Mouse (Mus musculus): ENCODE results near the gene Znfx1.

Gene Znfx1

GRCm38 (mm10) chr2:167071641-167072601 lies 9.1 kb upstream of the Znfx1 start:
- DNase-seq: peak; percentile 89 to 97

- DNase-seq: no peak
Observed at GRCm38 (mm10) chr2:167071266-167071640, 8.4 kb upstream of the Znfx1 start.

GRCm38 (mm10) chr2:167070341-167070740 lies 7.5 kb upstream of the Znfx1 start:
- peak in 1 of 2 experiments; percentile 47 for DNase-seq

- no peak for DNase-seq
Observed at GRCm38 (mm10) chr2:167067575-167067974, 4.8 kb upstream of the Znfx1 start.

- no peak for DNase-seq
Observed at GRCm38 (mm10) chr2:167066528-167067516, 4.0 kb upstream of the Znfx1 start.

- no peak for DNase-seq
Observed at GRCm38 (mm10) chr2:167066031-167066430, 3.2 kb upstream of the Znfx1 start.

- DNase-seq: no peak
Observed at GRCm38 (mm10) chr2:167064601-167065295, 1.9 kb upstream of the Znfx1 start.

GRCm38 (mm10) chr2:167063906-167064496 lies 1.2 kb upstream of the Znfx1 start:
- no peak for DNase-seq

GRCm38 (mm10) chr2:167062497-167062911 lies 311 bp downstream of the Znfx1 start:
- peak; percentile 95 to 96 for DNase-seq

- no peak for DNase-seq
Observed at GRCm38 (mm10) chr2:167061381-167062034, 1.3 kb downstream of the Znfx1 start.

- DNase-seq: no peak
Observed at GRCm38 (mm10) chr2:167060761-167061160, 2.1 kb downstream of the Znfx1 start.

GRCm38 (mm10) chr2:167060360-167060759 lies 2.5 kb downstream of the Znfx1 start:
- no peak for DNase-seq

- DNase-seq: peak; percentile 71 to 79
Observed at GRCm38 (mm10) chr2:167059960-167060359, 2.9 kb downstream of the Znfx1 start.

- no peak for DNase-seq
Observed at GRCm38 (mm10) chr2:167059536-167059935, 3.3 kb downstream of the Znfx1 start.

- DNase-seq: no peak
Observed at GRCm38 (mm10) chr2:167058814-167059387, 3.9 kb downstream of the Znfx1 start.

- DNase-seq: peak; percentile 54 to 78
Observed at GRCm38 (mm10) chr2:167058201-167058600, 4.6 kb downstream of the Znfx1 start.

GRCm38 (mm10) chr2:167056942-167057323 lies 5.9 kb downstream of the Znfx1 start:
- DNase-seq: no peak

- DNase-seq: no peak
Observed at GRCm38 (mm10) chr2:167056210-167056941, 6.4 kb downstream of the Znfx1 start.

- DNase-seq: peak in 1 of 2 experiments; percentile 64
Observed at GRCm38 (mm10) chr2:167055386-167055785, 7.4 kb downstream of the Znfx1 start.

- no peak for DNase-seq
Observed at GRCm38 (mm10) chr2:167053127-167053844, 9.5 kb downstream of the Znfx1 start.
